Mouse (Mus musculus) NIH3T3 (cell line): ENCODE measurements around the gene Rnaseh2b.

Experiments used
- DNase-seq: peaks from one replicate; pipeline ENCODE4 v3.0.0-alpha.2; 2012; ENCODE audit warnings: low read depth

Gene Rnaseh2b

DNA sequence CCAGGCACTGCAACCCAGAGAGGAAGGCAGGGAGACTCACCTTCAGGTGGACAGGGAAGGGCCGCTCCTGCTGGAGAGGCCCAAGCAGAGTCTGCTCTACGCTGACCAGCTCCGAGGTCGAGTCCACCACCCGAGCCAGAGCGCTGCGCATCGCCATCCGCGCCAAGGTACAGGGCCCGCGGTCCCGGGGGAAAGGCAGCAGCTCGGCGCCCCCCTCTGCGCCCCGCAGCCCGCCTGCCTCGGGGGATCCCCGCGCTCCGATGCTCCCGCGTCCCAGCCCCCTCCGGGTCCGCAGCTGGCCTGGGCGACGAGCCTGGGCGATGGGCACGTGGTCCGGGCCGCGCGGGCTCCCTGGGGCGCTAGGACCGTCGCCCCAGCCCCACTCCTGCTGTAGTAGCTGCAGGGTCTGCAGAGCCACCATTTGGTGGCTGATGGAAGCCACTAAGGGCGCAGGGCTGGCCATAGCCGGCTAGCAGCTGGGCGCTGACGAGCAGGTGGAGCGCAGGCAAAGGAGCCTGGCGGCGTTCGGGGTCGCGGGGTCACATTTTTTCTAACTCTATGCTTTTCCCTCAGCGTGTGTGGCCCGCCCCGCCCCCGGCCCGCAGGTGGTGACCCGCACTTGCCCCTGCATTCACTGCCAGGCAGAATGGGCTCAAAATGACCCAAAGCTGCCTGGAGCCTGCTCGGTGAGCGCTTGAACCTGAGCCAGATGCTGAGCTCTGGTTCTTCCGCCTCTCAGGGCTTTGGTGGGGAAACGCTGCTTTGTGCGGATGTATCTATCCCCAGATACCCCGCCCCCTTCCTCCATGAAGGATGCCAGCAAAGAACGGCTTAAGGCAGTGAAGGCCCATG lies at the start of gene Rnaseh2b, which contains the start of gene Dleu7:
Gene Rnaseh2b, plus strand, starts transcription at position 102 of the 852 bp plus-strand sequence.
Gene Dleu7, minus strand, starts transcription at position 560 of the 852 bp plus-strand sequence.
- no peak for DNase-seq

DNA sequence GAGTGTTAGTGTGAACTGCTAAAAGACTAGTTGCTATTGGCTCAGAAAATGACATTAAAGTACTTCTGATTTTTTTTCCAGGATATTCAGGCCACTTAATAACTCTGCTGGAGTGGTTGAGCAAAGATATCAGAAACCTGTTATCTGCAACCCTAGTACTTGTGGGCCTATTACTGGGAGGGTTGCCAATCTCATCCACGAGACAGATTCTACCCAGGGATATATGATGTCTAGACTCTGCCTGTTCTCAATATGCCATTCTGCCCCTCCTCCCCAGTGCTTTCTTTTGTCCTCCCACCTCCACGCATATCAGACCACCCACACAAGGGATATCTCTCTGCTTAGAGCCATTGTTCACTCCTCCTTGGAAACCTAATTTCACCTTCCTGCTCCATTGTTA lies 48.9 kb upstream of the Rnaseh2b start:
- DNase-seq = no peak

- DNase-seq = no peak
Observed at GRCm38 (mm10) chr14:62245557-62245956, 46.8 kb upstream of the Rnaseh2b start.

GRCm38 (mm10) chr14:62248345-62248744 lies 44.0 kb upstream of the Rnaseh2b start:
- DNase-seq = no peak

DNA sequence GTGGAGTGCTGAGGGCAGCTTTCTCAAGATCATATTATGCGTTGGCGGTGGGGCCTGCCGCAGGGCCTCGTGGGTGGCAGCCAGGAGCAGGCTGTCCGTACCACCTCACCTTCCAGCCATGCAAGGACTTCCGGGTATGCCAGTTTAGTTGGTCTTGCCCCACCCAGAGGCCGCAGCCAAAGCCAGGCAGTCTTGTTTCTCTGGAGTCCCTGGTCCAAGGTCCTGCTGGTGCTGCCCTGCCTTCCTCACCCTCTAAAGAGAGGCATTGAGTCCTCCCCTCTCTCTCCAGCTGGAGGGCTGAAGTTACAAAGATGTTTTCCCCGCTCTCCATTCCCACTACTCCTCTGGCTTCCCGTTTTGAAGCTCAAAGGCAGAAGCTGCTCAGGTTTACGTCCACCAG lies 43.6 kb upstream of the Rnaseh2b start:
- DNase-seq = no peak

GRCm38 (mm10) chr14:62249251-62249650 lies 43.1 kb upstream of the Rnaseh2b start:
- DNase-seq = no peak

DNA sequence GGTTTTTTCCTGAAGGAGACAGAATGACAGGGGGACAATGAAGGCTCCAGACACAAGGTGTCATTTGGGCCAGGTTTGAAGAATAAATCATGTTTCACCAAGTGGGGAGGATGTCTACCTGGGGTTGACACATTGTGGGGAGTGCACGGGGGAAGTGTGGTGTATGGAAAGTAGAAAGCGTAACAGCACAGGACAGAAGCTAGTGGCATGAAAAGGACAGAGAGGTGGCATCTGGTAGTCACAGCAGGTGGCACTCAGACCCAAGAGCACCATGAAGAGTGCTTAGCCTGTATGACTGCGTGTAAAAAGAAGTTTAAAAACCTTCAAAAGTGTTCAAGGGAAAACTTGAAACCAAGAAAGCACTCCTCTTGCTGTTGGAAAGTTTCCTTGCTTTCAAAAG lies 42.3 kb upstream of the Rnaseh2b start:
- no peak for DNase-seq

- peak; percentile 83 for DNase-seq
Observed at GRCm38 (mm10) chr14:62251999-62252398, 40.4 kb upstream of the Rnaseh2b start.

GRCm38 (mm10) chr14:62254371-62254770 lies 38.0 kb upstream of the Rnaseh2b start:
- peak; percentile 7 for DNase-seq

GRCm38 (mm10) chr14:62256066-62256465 lies 36.3 kb upstream of the Rnaseh2b start:
- peak; percentile 22 for DNase-seq

GRCm38 (mm10) chr14:62258125-62258524 lies 34.3 kb upstream of the Rnaseh2b start:
- DNase-seq = no peak

- no peak for DNase-seq
Observed at GRCm38 (mm10) chr14:62258978-62259536, 33.3 kb upstream of the Rnaseh2b start.

DNA sequence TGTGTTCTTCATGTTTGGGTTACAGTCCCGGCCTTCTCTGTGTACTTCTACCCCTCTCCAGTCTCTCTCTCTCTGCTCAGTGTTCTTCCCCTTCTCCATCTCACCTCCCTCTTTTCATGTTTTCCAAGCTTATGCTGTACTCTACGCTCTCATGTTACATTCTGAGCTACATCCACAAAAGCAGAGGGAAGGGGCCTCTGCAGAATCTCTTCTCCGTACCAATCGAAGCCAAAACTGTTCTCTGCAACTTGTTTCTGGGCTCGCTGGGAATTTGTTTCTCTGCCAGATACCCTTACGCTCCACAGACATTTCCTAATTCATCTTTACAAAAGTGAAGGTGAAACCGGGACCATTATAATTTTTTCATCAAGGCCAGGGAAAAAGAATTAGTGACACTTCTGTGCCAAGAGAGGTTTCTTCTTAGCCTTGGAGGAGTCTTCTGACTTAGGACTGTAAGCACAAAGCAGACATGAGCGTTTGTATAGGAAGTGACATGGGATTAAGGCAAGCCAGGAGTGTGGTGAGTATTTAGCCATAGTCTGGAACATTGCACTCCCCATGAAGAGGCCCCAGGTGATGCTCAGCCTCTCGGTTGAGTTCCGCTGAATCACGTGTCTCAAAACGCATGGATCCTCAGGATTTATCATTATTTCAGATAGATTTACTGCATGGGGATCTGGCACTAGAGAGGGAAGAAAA lies 21.5 kb upstream of the Rnaseh2b start:
- DNase-seq = no peak

DNA sequence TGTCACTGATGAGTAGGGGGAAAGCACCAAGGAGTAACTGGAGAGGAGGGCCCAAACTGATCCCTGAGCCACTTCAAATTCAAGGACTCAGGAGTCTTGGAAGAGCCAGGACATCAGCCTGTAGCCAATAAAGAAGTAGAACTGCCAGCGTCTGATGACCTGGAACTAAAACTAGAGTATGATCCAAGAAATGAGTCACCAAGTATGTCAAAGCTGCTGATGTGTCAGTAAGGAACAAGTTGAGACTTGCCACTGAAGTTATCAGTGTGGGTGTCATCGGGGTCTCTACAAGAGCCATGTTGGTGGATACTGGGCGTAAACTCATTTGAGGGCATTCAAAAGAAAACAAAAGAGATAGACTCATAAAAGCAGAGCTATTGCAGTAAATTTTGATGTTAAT lies 18.8 kb upstream of the Rnaseh2b start:
- DNase-seq = no peak

- no peak for DNase-seq
Observed at GRCm38 (mm10) chr14:62282974-62283373, 9.4 kb upstream of the Rnaseh2b start.

DNA sequence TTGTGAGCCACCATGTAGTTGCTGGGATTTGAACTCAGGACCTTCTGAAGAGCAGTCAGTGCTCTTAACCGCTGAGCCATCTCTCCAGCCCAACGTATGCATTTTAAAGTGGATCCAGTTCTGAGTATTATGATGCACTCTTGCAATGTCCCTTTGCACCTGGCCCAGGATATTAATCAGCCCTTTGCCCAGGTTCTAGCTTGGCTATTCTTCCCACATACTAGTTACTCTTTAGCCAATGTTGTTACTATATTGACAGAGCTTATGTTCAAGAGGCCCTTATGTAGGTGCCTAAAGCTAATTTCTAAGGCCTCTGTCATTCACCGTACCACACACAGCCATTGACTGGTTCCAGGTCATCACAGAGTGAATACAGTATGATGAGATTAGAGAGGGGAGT lies 3.7 kb upstream of the Rnaseh2b start:
- DNase-seq = no peak

GRCm38 (mm10) chr14:62291406-62291987 lies 892 bp upstream of the Rnaseh2b start:
- DNase-seq = no peak

- DNase-seq = no peak
Observed at GRCm38 (mm10) chr14:62292166-62292487, 262 bp upstream of the Rnaseh2b start.

- DNase-seq = no peak
Observed at GRCm38 (mm10) chr14:62298808-62299207, 6.4 kb downstream of the Rnaseh2b start.

- no peak for DNase-seq
Observed at GRCm38 (mm10) chr14:62300031-62300430, 7.6 kb downstream of the Rnaseh2b start.

DNA sequence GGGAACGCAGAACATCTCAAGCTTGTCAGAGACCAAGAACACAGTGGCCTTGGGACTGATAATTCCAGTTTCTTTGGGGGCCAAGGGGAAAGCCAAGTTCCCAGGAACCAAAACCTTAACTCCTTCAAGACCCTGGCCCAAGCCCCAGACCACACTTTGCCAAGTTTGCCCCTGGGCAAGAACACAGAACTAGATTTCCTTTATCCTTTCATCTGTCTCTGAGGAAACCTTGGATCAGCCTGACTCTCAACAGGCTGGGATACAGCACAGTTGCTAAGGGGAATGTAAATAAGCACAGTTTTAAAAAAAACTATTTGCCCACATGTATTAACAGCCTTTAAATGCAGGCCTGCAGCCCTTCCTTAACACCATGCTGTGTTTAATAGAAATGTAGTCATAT lies 15.2 kb downstream of the Rnaseh2b start:
- no peak for DNase-seq

GRCm38 (mm10) chr14:62309026-62309425 lies 16.6 kb downstream of the Rnaseh2b start:
- no peak for DNase-seq

GRCm38 (mm10) chr14:62311672-62312071 lies 19.3 kb downstream of the Rnaseh2b start:
- no peak for DNase-seq
